In the genomic region with DNA sequence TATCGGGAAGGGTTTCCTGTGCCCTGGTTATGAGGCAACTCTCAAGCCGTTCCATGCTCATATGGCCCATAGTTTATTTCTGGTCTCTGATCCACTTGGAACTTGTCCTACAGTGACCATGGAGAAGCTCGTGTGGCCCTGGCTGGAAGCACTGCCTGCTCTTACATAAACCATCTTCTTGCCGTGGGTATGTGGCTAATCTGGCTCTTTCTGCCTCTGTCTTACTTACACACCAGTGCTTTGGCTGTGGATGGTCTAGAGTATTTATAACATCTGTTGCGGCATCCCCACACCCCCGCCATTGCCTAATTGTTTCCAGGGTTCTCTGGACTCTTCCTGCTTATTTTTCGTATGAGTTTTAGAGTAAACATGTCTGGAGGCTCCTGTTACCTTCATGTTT, we compare ENCODE assay signal across 21 mouse cellular contexts. TPM values are rescaled to one million over a fixed set of nuclear protein-coding genes. Genes with fewer than 3 reads are reported as not detected.
DNase-seq lines count a peak whose midpoint lies in the region; ATAC-seq and TF ChIP-seq lines count a peak whose summit lies in the region.
"Had no signal": no experiment of that assay in that cellular context is flagged by ENCODE, and none has a peak within 500 bp of the region (broad histone marks: within the 10 kb centered on the region; RNA-seq: fewer than 3 reads in every experiment).

No protein-coding gene starts in this region.

- TF ChIP-seq CTCF in lung, embryonic 14.5 days (IDR thresholded peaks at IDR 0.05; ENCODE audit: low read depth): no peak
- no peak for TF ChIP-seq CTCF in lung, adult 2 months (IDR thresholded peaks at IDR 0.05; ENCODE audit: insufficient read depth, low read length)
- TF ChIP-seq CTCF in small intestine, adult 2 months (IDR thresholded peaks at IDR 0.05; ENCODE audit: extremely low read depth, insufficient read length, insufficient replicate concordance, low read depth, low read length): no peak

- intact Hi-C loops in gastrocnemius, postnatal 14 days (cut with DNase I; ENCODE audit: low total_unique reads): no loop called here

- DNase-seq in gastrocnemius, adult 8-10 months (ENCODE audit: low spot score in 2 of 2): peak; percentile 31 to 52
- no peak for DNase-seq in gastrocnemius, postnatal 14 days
- DNase-seq in lung, embryonic 14.5 days: peak; percentile 21
- no peak for DNase-seq in lung, adult 2 months
- peak; percentile 65 for DNase-seq in embryonic facial prominence, embryonic 14.5 days (ENCODE audit: low spot score)
- DNase-seq in Muller cell, postnatal 12 days (ENCODE audit: inconsistent ontology term): no peak
- DNase-seq: adrenal gland, postnatal 36 days; B cell, adult 2 months; cerebellum, adult 9-10 months; layer of hippocampus, postnatal 36 days; thymus, postnatal 14 days had no signal

- no peak overlapping the region for H3K9ac ChIP-seq in lung, embryonic 14.5 days
- no peak overlapping the region for H3K9ac ChIP-seq in embryonic facial prominence, embryonic 14.5 days (ENCODE audit: low read depth, low read length)
- H3K9ac ChIP-seq: heart, embryonic 13.5 days; kidney, embryonic 15.5 days; limb, embryonic 15.5 days had no signal

- 0 out of 2 replicates have a peak, but pooled peaks cover 3% of the 10 kb centered on the region for H3K9me3 ChIP-seq in lung, embryonic 14.5 days (ENCODE audit: low read depth, low read length)
- 0 out of 2 replicates have a peak, but pooled peaks cover 5% of the 10 kb centered on the region for H3K9me3 ChIP-seq in embryonic facial prominence, embryonic 14.5 days (ENCODE audit: control insufficient read depth, low read length)
- H3K9me3 ChIP-seq: heart, embryonic 13.5 days; kidney, embryonic 15.5 days had no signal

- H3K4me3 ChIP-seq in lung, embryonic 14.5 days (ENCODE audit: low read depth, low read length): no peak overlapping the region
- H3K4me3 ChIP-seq in lung, adult 2 months (replicated peaks; ENCODE audit: extremely low read depth, low read depth, low read length): no peak overlapping the region
- no peak overlapping the region for H3K4me3 ChIP-seq in embryonic facial prominence, embryonic 14.5 days (ENCODE audit: low read depth, low read length)
- H3K4me3 ChIP-seq in small intestine, adult 2 months (ENCODE audit: low read depth, low read length): no peak overlapping the region
- H3K4me3 ChIP-seq: heart, embryonic 13.5 days; kidney, embryonic 15.5 days; limb, embryonic 15.5 days; megakaryocyte, embryonic 14.5 days had no signal

- TF ChIP-seq POLR2A in lung, adult 2 months (IDR thresholded peaks at IDR 0.05; ENCODE audit: borderline replicate concordance, extremely low read depth, low read depth, low read length): no peak
- TF ChIP-seq POLR2A in small intestine, adult 2 months (IDR thresholded peaks at IDR 0.05; ENCODE audit: low read depth, low read length): no peak

- ATAC-seq in lung, embryonic 14.5 days (ENCODE audit: insufficient read depth): no peak
- peak; percentile 50; the same call in 1 of the 2 replicates for ATAC-seq in embryonic facial prominence, embryonic 14.5 days (ENCODE audit: low read depth)
- no peak for ATAC-seq in activated CD4-positive, CD25-positive, alpha-beta regulatory T cell, adult 4 months
- ATAC-seq: forebrain, embryonic 16.5 days; midbrain, embryonic 16.5 days; Patski had no signal

- H3K4me2 ChIP-seq in lung, embryonic 14.5 days: no peak overlapping the region
- no peak overlapping the region for H3K4me2 ChIP-seq in embryonic facial prominence, embryonic 14.5 days (ENCODE audit: low read depth, low read length)
- H3K4me2 ChIP-seq: heart, embryonic 13.5 days; kidney, embryonic 15.5 days; limb, embryonic 15.5 days had no signal

- no peaks in the 10 kb centered on the region for H3K27me3 ChIP-seq in lung, embryonic 14.5 days (ENCODE audit: insufficient read depth, low read length)
- H3K27me3 ChIP-seq in embryonic facial prominence, embryonic 14.5 days (replicated peaks; ENCODE audit: control insufficient read depth, insufficient read depth, low read length): no peaks in the 10 kb centered on the region
- H3K27me3 ChIP-seq in small intestine, adult 2 months (ENCODE audit: control insufficient read depth, insufficient read depth, low read length): no peaks in the 10 kb centered on the region
- H3K27me3 ChIP-seq: heart, embryonic 13.5 days; kidney, embryonic 15.5 days; limb, embryonic 15.5 days had no signal

- 0 out of 2 replicates have a peak, but pooled peaks cover 2% of the 10 kb centered on the region for H3K4me1 ChIP-seq in lung, embryonic 14.5 days (ENCODE audit: insufficient read depth)
- 0 out of 2 replicates have a peak, but pooled peaks cover 4% of the 10 kb centered on the region for H3K4me1 ChIP-seq in lung, adult 2 months (ENCODE audit: control insufficient read depth, insufficient read depth, low read length)
- peaks cover 28% of the 10 kb centered on the region for H3K4me1 ChIP-seq in embryonic facial prominence, embryonic 14.5 days (ENCODE audit: control insufficient read depth, insufficient read depth, low read length)
- no peaks in the 10 kb centered on the region for H3K4me1 ChIP-seq in small intestine, adult 2 months (ENCODE audit: control insufficient read depth, insufficient read depth, insufficient read length, low read length)
- H3K4me1 ChIP-seq: megakaryocyte, embryonic 14.5 days had no signal

- no peaks in the 10 kb centered on the region for H3K36me3 ChIP-seq in lung, embryonic 14.5 days (ENCODE audit: insufficient read depth)
- H3K36me3 ChIP-seq in embryonic facial prominence, embryonic 14.5 days (ENCODE audit: control insufficient read depth, insufficient read depth, low read length): no peaks in the 10 kb centered on the region
- H3K36me3 ChIP-seq in small intestine, adult 2 months (ENCODE audit: control insufficient read depth, insufficient read depth, low read length): no peaks in the 10 kb centered on the region
- H3K36me3 ChIP-seq: heart, embryonic 13.5 days; kidney, embryonic 15.5 days; limb, embryonic 15.5 days had no signal

- no peak overlapping the region for H3K27ac ChIP-seq in lung, embryonic 14.5 days (ENCODE audit: low read depth)
- peak overlapping the region; percentile 71 for H3K27ac ChIP-seq in embryonic facial prominence, embryonic 14.5 days (replicated peaks; ENCODE audit: low read depth, low read length)
- peak overlapping the region; percentile 49; the same call in 1 of the 2 replicates for H3K27ac ChIP-seq in small intestine, adult 2 months (ENCODE audit: insufficient read depth, low read depth, low read length)
- H3K27ac ChIP-seq: heart, embryonic 13.5 days; kidney, embryonic 15.5 days had no signal

- 56% methylated on average over 7 of the region's 7 CpGs for WGBS in lung, embryonic 14.5 days
- 45% methylated on average over 7 of the region's 7 CpGs for WGBS in lung, adult 2 months
- WGBS in embryonic facial prominence, embryonic 14.5 days: 42% methylated on average over 7 of the region's 7 CpGs
- 66% methylated on average over 7 of the region's 7 CpGs for WGBS in small intestine, adult 2 months

RNA-seq across cellular contexts. Expression of gene Col6a1, which starts 26.2 kb away (rescaled TPM):
- total RNA-seq in gastrocnemius, adult 8-10 months (2022): 10 to 100 TPM; 11.6 to 27.0 (median 15.2) TPM
- total RNA-seq in gastrocnemius, postnatal 14 days (2021): 100 to 1,000 TPM; 223 to 260 TPM
- 215 and 226 TPM in 2 replicates for polyA plus RNA-seq in lung, embryonic 14.5 days (2014; fragmentation: Nextera tagmentation; extraction: Ambion mirVana)
- polyA plus RNA-seq in lung, adult 2 months (2012; rRNA removed): 203 and 218 TPM in 2 replicates
- polyA plus RNA-seq in embryonic facial prominence, embryonic 14.5 days (2014; fragmentation: Nextera tagmentation; extraction: Ambion mirVana): 405 and 419 TPM in 2 replicates
- polyA plus RNA-seq in small intestine, adult 2 months (2012; rRNA removed): 48.0 and 106 TPM in 2 replicates
- not detected for polyA plus RNA-seq in activated CD4-positive, CD25-positive, alpha-beta regulatory T cell, adult 4 months (2017; shearing (Covaris generic))
- total RNA-seq: hematopoietic stem cell, adult 5-6 weeks had no signal

Comparison
In these comparisons a context has a peak if more than half of its experiments do, and no peak if none do; other contexts are left out.
1. DNase-seq: peak in gastrocnemius, adult 8-10 months (2 of 2), lung, embryonic 14.5 days (single experiment) and embryonic facial prominence, embryonic 14.5 days (single experiment); none in gastrocnemius, postnatal 14 days (single experiment), lung, adult 2 months (single experiment) and Muller cell, postnatal 12 days (single experiment).
2. RNA of gene Col6a1, which starts 26.2 kb away (polyA plus RNA-seq): 405 to 419 TPM in embryonic facial prominence, embryonic 14.5 days, 203 to 218 TPM in lung, adult 2 months, 215 to 226 TPM in lung, embryonic 14.5 days and 48.0 to 106 TPM in small intestine, adult 2 months; not detected in activated CD4-positive, CD25-positive, alpha-beta regulatory T cell, adult 4 months; every median in the first group is over 10 times any median in the second.